Mouse (Mus musculus) E14TG2a.4 (cell line): ENCODE data around the gene Sema6d.
A peak's percentile ranks its signal among the peaks of the same experiment; 100 is the strongest.

Source experiments
- H3K27me3 ChIP-seq: 2 replicates; pipeline ENCODE4 v1.6.1; 2014; ENCODE audit warnings: low read length, control low read depth; ENCODE audit not compliant: insufficient read depth
- H3K36me3 ChIP-seq: 2 replicates; pipeline ENCODE4 v1.6.1; 2014; ENCODE audit warnings: low read length, control low read depth; ENCODE audit not compliant: insufficient read depth
- H3K4me1 ChIP-seq: replicated peaks from 2 replicates; pipeline ENCODE4 v1.6.1; 2014; ENCODE audit warnings: low read depth, low read length, control low read depth
- H3K4me3 ChIP-seq: replicated peaks from 2 replicates; pipeline ENCODE4 v1.5.1; 2014; ENCODE audit warnings: mild to moderate bottlenecking, low read length
- H3K9me3 ChIP-seq: 2 replicates; pipeline ENCODE4 v1.6.1; 2014; ENCODE audit warnings: low read length, control low read depth
- CTCF ChIP-seq: conservative IDR thresholded peaks from 2 replicates; pipeline ENCODE4 v1.5.1; 2014; ENCODE audit warnings: low read length
- NANOG ChIP-seq: IDR thresholded peaks from 2 replicates; pipeline ENCODE4 v1.6.1; 2014; ENCODE audit warnings: borderline replicate concordance, low read length, mixed read lengths
- POU5F1 ChIP-seq: IDR thresholded peaks from 2 replicates; pipeline ENCODE4 v1.6.1; 2014; ENCODE audit warnings: low read length, borderline replicate concordance

Sema6d gene

GRCm38 (mm10) chr2:124141510-124142044, 51.8 kb downstream of the Sema6d start:
- TF ChIP-seq NANOG = no peak
- no peak for TF ChIP-seq CTCF
- no peak for TF ChIP-seq POU5F1
- Histone ChIP-seq H3K36me3 (no peaks in the 10 kb centered on the region), H3K4me1 (peaks cover 19% of the 10 kb centered on the region), H3K27me3 (no peaks in the 10 kb centered on the region), H3K9me3 (no peaks in the 10 kb centered on the region), H3K4me3 (no peak overlapping the region)

GRCm38 (mm10) chr2:124145528-124145927, 55.8 kb downstream of the Sema6d start:
- TF ChIP-seq CTCF (no peak), POU5F1 (peak; percentile 66; the same call in 1 of the 2 replicates)
- Histone ChIP-seq H3K4me3 (no peak overlapping the region), H3K36me3 (no peaks in the 10 kb centered on the region), H3K27me3 (no peaks in the 10 kb centered on the region), H3K4me1 (peaks cover 19% of the 10 kb centered on the region), H3K9me3 (no peaks in the 10 kb centered on the region)

- H3K36me3 ChIP-seq = no peaks in the 10 kb centered on the region
- no peaks in the 10 kb centered on the region for H3K9me3 ChIP-seq
- no peaks in the 10 kb centered on the region for H3K4me1 ChIP-seq
- H3K4me3 ChIP-seq = no peak overlapping the region
- no peaks in the 10 kb centered on the region for H3K27me3 ChIP-seq
- TF ChIP-seq CTCF (no peak), NANOG (no peak), POU5F1 (no peak)
Observed at GRCm38 (mm10) chr2:124158158-124158557, 68.4 kb downstream of the Sema6d start.

GRCm38 (mm10) chr2:124162001-124162599, 72.3 kb downstream of the Sema6d start:
- Histone ChIP-seq H3K4me3 (no peak overlapping the region), H3K36me3 (no peaks in the 10 kb centered on the region), H3K27me3 (no peaks in the 10 kb centered on the region), H3K9me3 (no peaks in the 10 kb centered on the region), H3K4me1 (no peaks in the 10 kb centered on the region)
- TF ChIP-seq CTCF (no peak), NANOG (no peak), POU5F1 (no peak)

- Histone ChIP-seq H3K36me3 (no peaks in the 10 kb centered on the region), H3K9me3 (no peaks in the 10 kb centered on the region), H3K4me3 (no peak overlapping the region), H3K4me1 (no peaks in the 10 kb centered on the region), H3K27me3 (no peaks in the 10 kb centered on the region)
- TF ChIP-seq NANOG = no peak
- no peak for TF ChIP-seq POU5F1
- TF ChIP-seq CTCF = no peak
Observed at GRCm38 (mm10) chr2:124168411-124168810, 78.6 kb downstream of the Sema6d start.

- Histone ChIP-seq H3K27me3 (no peaks in the 10 kb centered on the region), H3K4me1 (no peaks in the 10 kb centered on the region), H3K4me3 (no peak overlapping the region), H3K9me3 (peaks cover 4% of the 10 kb centered on the region; the same call in 1 of the 2 replicates), H3K36me3 (no peaks in the 10 kb centered on the region)
- TF ChIP-seq CTCF = no peak
- no peak for TF ChIP-seq NANOG
- no peak for TF ChIP-seq POU5F1
Observed at GRCm38 (mm10) chr2:124171718-124172117, 81.9 kb downstream of the Sema6d start.

GRCm38 (mm10) chr2:124176265-124176664, 86.5 kb downstream of the Sema6d start:
- no peaks in the 10 kb centered on the region for H3K36me3 ChIP-seq
- peaks cover 7% of the 10 kb centered on the region; the same call in 1 of the 2 replicates for H3K9me3 ChIP-seq
- no peaks in the 10 kb centered on the region for H3K4me1 ChIP-seq
- H3K27me3 ChIP-seq = no peaks in the 10 kb centered on the region
- H3K4me3 ChIP-seq = no peak overlapping the region
- TF ChIP-seq POU5F1 (no peak), CTCF (no peak), NANOG (no peak)

- H3K4me3 ChIP-seq = no peak overlapping the region
- no peaks in the 10 kb centered on the region for H3K36me3 ChIP-seq
- no peak for TF ChIP-seq NANOG
- TF ChIP-seq POU5F1 = no peak
- no peak for TF ChIP-seq CTCF
- H3K9me3 ChIP-seq = peaks cover 7% of the 10 kb centered on the region; the same call in 1 of the 2 replicates
- H3K27me3 ChIP-seq = no peaks in the 10 kb centered on the region
- no peaks in the 10 kb centered on the region for H3K4me1 ChIP-seq
Observed at GRCm38 (mm10) chr2:124176711-124177169, 87.0 kb downstream of the Sema6d start.
